Mouse (Mus musculus): Measurements from ENCODE around the gene Pebp1. TPM values are rescaled to one million over a fixed set of nuclear protein-coding genes. Genes with fewer than 3 reads are reported as not detected.

The Pebp1 gene
- 129 TPM for polyA plus RNA-seq (2014; fragmentation: Illumina TruSeq; extraction: RNeasy Lipid Tissue Mini Kit (QIAGEN cat#74804); ENCODE audit: low read depth, low replicate concordance)

DNA sequence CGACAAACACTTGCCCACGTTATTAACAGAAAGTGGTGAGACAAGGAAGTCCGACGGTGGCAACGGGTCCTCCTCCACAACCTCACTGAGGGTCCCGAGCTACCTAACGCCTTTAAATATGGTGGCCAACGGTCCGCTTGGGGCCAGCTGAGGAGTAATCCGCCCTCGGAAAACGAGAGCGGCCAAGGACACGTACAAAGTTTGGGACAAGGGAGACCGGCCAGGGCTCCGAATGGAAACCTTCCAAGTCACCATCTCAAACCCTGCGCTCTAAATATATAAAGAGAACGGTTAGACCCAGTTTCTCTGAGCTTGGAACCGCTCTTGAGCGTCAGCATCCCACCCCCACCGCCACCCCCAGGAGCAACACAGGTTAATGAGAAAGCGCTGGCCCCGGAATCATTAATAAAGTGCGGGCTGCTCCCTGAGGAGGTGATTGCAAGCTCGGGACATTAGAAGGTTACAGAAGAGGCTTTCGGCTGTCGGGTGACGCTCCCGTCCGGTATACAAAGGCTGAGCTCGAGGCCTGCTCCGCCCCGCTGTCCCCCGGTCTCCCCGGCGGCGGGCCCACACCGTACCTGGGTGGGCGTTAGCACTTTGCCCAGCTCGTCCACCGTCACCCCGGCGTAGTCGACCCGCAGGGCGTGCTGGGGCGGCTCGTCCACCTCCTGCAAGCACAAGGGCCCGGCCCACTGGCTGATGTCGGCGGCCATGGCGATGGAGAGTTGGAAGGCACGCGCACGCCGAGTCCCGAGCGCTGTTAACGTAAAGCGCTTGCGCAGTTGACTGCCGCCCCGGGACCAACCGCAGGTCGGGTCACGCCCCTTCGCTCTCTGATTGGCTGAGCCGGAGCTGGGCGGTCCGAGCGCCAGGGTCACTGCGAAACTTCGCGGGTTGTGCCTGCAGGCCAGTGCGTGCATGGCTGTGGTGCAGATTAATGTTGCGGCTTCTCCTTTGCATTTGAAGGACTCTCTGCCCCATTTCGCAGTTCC is at the start of gene Pebp1:
Pebp1 (minus strand) TSS at position 795 of the 992 bp plus-strand sequence.

DNA sequence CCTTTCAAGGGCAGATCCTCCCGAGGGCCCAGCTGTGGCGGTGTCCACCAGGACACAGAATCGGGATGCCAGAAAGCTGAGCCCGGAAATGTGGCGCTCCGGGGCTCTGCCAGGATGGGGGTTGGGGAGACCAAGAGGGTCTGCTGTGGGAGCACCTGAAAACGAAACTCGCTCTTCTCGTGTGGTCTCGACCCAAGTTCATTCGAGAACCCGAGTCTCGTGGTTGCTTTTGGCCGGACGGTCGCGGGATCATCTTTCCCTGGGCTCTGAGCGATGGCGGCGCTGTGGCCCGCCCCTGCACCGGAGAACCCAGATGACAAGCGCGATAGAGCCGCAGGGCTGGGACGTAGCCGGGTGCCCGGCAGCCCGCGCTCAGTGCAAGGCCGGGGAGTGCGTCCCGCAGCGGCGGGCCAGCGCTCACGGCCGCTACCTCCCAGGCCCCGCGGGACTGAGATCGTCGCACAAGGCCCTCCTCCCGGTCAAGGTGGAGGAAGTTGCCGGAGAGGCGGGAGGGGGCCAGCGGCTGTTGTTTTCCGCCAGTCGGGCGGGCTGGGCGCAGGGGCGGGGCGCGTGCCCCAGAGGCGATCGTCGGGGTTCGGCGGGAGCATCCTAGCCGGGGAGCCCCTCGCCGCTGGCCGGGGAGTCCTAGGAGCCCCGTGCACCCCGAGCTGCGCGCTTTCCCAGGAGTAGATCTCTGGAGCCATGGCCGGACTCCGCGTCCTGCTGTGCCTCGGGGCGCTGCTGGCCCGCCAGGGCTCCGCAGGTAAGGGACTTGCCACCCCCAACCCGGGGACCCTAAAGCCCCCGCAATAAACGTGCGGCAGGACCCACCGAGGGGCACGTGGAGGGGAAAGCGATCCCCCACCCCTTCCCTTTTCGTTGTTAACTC is 31.6 kb upstream of the Pebp1 start, which contains the start of gene Vsig10:
Vsig10 (plus strand) TSS at position 343 of the 889 bp plus-strand sequence.

Other genes starting within 250 kb of the Pebp1 start
- gene Suds3, start 171.5 kb downstream of the Pebp1 start, polyA plus RNA-seq (2014; fragmentation: Illumina TruSeq; extraction: RNeasy Lipid Tissue Mini Kit (QIAGEN cat#74804); ENCODE audit: low read depth, low replicate concordance): 32.4 TPM
- gene Taok3, start 167.5 kb downstream of the Pebp1 start, polyA plus RNA-seq (2014; fragmentation: Illumina TruSeq; extraction: RNeasy Lipid Tissue Mini Kit (QIAGEN cat#74804); ENCODE audit: low read depth, low replicate concordance): 26.4 TPM
- gene Vsig10, start 31.5 kb upstream of the Pebp1 start, polyA plus RNA-seq (2014; fragmentation: Illumina TruSeq; extraction: RNeasy Lipid Tissue Mini Kit (QIAGEN cat#74804); ENCODE audit: low read depth, low replicate concordance): 14.2 TPM
- gene Wsb2, start 69.7 kb upstream of the Pebp1 start, polyA plus RNA-seq (2014; fragmentation: Illumina TruSeq; extraction: RNeasy Lipid Tissue Mini Kit (QIAGEN cat#74804); ENCODE audit: low read depth, low replicate concordance): 27.0 TPM
- gene Rfc5, start 101.4 kb upstream of the Pebp1 start, polyA plus RNA-seq (2014; fragmentation: Illumina TruSeq; extraction: RNeasy Lipid Tissue Mini Kit (QIAGEN cat#74804); ENCODE audit: low read depth, low replicate concordance): 3.2 TPM
- gene Ksr2, start 126.4 kb upstream of the Pebp1 start, polyA plus RNA-seq (2014; fragmentation: Illumina TruSeq; extraction: RNeasy Lipid Tissue Mini Kit (QIAGEN cat#74804); ENCODE audit: low read depth, low replicate concordance): 3.3 TPM

All from adrenal gland, adult 10 weeks (tissue).